Mouse (Mus musculus): ENCODE measurements at regions not wholly inside any gene's neighbourhood (a gene's known extent, or its start where the extent isn't known, plus 50 kb on each side); places are given as distances from the start of the nearest gene placed in this dataset.

DNA sequence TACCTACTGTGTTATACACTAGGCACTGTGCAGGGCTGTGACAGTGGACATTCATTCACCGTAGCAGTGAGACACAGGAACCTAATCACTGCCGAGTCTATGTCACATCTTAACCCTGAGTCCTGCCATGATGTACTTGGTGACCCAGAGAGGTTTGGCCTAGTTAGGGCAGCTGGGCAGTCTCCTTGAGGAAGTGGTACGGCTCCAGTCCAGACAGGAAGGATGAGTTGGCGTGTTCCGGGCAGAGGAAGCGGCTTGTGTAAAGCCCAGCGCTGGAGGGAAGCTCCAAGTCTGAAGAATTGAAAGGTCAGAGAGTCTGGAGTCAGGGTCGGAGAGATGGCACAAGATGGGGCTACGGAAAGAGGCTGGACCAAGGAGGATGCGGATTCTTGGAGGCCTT, 99.4 kb upstream of the Smim15 start:
- DNase-seq (ENCODE audit: low read depth, low spot score), result no peak

GRCm38 (mm10) chr13:107942979-107943378, 101.3 kb upstream of the Smim15 start:
- DNase-seq (ENCODE audit: low read depth, low spot score), result no peak

DNA sequence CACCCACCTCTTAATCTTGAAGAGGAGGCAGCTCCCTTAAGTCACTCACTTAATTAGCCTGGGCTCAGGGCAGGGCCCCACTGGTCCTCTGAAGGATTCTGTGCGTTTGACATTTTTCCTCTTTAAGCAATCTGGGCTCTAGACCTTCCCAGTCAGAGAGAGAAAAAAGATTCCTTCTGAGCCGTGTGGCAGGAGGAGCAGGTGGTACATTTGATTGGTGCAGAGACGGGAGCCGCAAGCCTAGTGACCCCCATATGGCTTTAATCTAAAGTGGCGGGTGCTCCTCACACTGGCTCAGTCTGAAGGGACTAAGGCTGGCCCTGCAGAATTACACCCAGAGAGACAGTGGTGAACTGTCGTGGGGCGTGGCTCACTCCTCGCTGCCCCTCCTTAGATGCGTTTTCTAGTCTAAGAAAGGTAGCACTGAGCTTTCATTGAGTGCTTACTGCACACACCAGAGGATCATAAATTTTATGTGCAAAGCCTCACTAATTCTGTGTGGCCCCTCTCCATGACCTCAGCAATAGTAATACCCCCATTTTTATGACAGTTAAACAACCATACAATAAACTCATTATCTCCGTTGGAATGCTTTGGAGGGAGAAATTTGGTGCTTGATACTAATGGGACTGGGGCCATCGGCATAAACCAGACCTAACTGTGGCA, 101.8 kb upstream of the Smim15 start:
- DNase-seq (ENCODE audit: low read depth, low spot score), result no peak

DNA sequence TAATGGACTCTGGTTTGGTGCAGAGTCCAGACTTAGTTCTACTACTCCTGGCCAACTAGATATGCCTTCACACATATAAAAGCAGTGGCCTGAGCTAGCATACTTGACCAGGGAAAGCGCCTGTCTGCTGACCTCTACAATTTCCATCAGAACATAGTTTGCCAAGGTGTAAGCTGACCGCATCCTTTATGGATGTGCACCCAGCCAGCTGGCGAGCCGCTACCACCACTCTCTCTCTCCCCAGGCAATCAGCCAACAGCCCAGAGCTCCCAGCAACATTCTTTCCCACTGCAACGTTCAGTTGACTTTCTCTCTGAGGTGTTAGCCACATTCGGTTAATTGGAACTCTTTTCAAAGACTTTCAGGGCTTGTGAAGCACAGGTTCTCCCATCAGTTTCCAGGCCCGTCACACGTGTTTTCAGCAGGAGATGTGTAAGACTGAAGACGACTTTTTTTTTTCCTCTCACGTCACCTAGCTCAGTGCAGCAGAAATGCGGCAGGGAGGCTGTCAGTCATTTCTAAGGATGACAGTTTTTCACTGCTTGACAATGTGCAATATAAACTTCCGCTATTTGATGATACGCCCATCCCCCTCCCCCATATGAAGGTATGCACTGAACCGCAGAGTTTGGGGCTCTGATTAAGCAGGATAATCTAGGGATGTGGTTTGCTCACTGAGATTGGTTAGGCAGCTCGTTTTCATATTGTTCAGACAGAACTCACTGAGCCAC, 104.2 kb upstream of the Smim15 start:
- no peak for DNase-seq (ENCODE audit: low read depth, low spot score)

GRCm38 (mm10) chr13:107935611-107936010, 108.6 kb upstream of the Smim15 start:
- DNase-seq (ENCODE audit: low read depth, low spot score), result no peak

GRCm38 (mm10) chr13:107934691-107935090, 109.6 kb upstream of the Smim15 start:
- DNase-seq (ENCODE audit: low read depth, low spot score), result no peak

DNA sequence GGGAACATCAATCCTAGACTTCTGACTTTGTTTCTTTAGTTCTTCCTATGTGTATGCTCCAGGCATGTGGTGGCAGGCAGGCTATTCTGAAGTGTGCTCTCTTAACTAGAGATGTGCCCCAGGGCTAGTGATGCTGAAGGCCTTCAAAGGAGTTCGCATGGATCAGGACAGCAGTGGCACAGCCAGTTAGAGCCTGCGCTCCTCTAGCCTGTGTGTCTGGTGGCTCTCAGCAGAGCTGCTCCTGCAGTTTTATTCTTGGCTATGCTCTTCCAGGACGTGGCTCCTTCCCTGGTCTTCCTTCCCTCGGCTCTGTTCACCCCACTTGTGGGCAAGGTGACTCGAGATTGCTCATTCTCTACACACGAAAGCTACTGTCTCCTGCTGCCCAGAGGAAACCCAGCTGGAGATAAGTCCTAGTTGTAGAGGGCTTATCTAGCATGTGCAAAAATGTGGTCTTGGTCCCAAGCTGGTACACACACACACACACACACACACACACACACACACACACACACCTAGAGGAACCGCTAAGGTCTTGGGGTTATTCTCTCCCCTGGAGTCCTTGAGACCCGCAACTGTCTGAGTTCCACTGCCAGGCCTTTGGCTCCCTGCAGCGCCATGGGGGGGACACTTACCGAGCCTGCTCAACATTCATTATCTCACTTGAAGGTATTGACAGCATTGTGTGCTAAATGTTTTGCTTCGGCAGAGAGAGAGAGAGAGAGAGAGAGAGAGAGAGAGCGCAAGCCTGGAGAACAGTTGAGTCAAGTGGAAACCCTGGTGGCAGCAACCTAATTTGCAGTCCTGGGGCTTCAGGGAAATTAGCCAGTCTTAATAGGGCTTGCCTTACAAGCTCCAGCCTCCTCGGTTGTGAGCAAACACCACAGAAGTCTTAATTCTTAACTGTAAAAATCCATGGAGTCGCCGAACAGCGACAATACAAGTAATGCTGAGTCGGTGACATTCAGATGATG, 110.4 kb upstream of the Smim15 start:
- DNase-seq (ENCODE audit: low read depth, low spot score), result no peak

DNA sequence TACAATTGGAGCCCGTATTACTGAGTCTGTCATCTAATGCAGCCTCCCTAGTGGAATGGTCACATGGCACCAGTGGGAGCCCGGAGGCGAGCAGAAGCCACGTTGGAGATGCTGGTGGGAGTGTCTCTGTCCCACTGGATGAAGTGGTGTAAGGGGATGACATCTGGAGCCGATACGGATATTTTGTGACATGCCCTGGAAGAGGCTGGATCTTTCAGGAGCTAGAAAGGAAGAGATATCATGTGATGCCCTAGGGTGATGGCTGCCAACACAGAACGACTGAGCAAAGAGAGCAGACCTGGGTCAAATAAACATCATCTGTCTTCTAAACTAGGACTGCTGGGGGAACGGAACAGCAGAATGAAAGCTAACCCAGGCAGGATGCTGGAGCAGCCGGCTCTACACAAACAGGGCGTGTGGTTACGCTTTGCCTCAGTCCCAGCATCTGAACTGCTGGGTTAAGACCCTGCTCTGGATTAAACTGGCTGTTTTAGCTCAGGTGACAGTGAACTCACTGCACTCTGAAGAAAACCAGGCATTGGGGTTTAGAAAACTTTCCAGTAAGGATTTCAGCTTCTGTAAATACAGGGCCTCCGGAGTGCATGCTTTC, 111.7 kb upstream of the Smim15 start:
- DNase-seq (ENCODE audit: low read depth, low spot score), result no peak

DNA sequence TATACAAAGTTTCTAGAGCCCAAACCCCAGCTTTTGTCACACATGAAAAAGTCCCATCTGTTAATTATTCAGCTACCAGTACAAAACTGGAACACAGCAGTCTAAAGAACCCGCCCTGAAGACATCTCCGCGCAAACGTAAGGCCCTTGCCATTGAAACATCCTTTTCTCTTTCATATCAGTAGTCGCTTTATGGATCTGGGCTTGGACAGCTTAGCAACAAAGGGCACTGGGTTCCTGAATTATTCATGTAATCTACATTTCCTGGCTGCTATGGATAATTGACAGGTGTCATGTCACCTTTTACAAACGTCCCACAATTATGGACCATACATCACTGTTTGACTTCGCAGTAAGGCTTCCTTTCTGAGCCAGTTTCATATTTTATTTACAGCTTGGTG, 113.0 kb upstream of the Smim15 start:
- DNase-seq (ENCODE audit: low read depth, low spot score), result no peak

GRCm38 (mm10) chr13:107927499-107928215, 116.6 kb upstream of the Smim15 start:
- DNase-seq (ENCODE audit: low read depth, low spot score), result no peak

DNA sequence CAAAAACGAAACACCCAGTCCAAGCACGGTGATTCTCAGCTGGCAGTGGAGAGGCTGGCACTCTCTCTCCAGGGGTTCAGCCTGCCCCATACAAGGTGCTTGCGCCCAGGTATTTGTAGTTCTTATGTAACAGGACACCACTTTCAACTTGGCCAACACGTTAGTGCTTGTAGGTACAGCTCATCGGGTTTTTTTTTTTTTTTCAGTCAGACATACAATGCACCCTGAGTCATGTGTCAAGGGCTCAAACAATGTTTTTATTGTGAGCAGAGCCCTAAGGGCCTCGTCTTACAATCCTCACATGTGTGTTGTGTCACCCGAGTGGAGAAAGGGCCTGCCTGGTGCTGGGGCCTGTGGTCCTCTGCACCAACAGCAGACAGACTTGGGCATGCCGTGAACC, 118.8 kb upstream of the Smim15 start:
- no peak for DNase-seq (ENCODE audit: low read depth, low spot score)

GRCm38 (mm10) chr13:107923129-107924114, 120.8 kb upstream of the Smim15 start:
- no peak for DNase-seq (ENCODE audit: low read depth, low spot score)

- no peak for DNase-seq (ENCODE audit: low read depth, low spot score)
Observed at GRCm38 (mm10) chr13:107919403-107919802, 124.8 kb upstream of the Smim15 start.

GRCm38 (mm10) chr13:107918478-107918877, 125.8 kb upstream of the Smim15 start:
- DNase-seq (ENCODE audit: low read depth, low spot score), result no peak

DNA sequence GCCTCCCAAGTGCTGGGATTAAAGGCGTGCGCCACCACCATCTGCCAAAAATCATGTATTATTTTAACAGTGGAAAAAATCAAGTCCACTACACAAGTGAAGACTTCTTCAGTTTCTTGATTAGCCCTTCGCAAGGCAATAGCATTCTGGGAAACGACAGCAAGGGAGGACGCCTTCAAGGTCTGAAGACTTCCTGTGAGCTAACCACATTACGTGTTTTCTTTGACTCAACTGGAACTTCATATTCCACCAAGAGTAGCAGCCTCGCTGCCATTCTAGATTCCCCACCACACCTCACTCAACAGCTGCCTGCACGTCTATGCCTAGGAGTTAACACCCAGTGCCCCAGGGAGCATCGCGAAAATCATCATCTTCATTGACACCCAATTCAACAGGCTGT, 126.2 kb upstream of the Smim15 start:
- no peak for DNase-seq (ENCODE audit: low read depth, low spot score)

- DNase-seq (ENCODE audit: low read depth, low spot score), result no peak
Observed at GRCm38 (mm10) chr13:107917564-107917963, 126.7 kb upstream of the Smim15 start.

DNA sequence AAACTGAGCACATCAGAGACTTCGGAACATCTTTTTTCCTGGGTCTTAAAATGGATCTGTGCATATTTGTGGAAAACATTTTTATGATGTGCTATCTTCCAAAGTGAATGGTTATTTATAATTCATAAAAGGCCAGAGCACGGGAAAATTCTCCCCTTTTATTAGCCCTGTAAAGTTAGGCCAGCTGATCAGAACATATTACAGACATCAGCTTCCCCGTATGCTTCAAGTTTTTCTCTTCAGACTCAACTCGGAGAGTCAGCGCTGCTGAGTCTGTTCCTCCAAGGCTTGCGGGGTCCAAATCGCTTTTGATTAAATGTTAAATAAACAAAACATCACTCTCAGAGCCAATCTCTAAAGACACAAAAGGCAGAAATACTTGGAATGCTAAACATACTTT, 134.1 kb upstream of the Smim15 start:
- no peak for DNase-seq (ENCODE audit: low read depth, low spot score)

DNA sequence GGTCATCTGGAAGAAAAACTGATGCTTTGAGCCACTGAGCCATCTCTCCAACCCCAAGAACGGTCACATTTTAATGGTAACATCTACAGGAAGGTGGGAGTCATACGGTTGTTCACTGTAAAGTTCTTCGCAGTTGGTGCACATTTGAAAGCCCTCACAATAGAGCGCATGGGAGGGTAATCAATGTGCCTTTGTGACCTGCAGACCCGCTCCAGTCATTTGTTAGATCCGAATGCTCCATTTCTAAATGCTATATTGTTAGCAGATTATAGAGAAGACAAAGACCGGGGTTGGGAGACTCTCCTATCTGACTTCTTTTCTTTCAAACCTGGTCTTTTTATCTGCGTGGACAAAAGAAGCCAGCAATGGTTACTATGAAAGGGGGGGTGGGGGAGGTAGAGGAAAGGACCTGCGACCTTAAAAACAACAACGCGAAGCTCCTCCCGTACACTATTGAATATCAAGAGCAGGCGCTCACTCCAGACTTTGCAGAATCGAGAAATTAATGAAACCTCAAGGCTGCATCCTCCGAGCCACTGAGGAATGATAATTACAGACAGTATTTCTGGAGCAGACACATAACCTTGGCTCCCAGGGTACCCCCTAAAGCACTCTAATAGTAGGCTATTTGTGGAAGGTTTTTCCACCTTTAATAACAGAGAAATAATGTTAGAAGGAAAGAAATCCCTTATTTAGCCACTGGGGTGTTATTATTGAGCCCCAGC, 134.7 kb upstream of the Smim15 start:
- no peak for DNase-seq (ENCODE audit: low read depth, low spot score)

DNA sequence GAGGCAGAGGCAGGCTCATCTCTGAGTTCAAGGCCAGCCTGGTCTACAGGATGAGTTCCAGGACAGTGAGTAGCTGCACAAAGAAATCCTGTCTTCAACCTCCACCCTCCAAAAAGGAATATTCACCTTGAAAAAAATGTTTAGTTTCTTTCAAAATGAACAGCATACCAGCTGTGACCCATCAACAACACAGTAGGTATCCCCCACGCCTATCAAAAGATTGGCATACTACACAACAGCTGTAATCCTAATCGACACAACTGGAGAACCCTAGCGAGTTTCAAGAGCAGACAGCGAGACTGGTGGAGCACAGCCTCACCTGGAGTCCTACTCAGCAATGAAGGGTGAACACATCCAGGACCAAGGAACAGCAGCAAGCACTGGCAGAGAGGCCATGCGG, 136.3 kb upstream of the Smim15 start:
- no peak for DNase-seq (ENCODE audit: low read depth, low spot score)

All from WW6 (cell line).